Mouse (Mus musculus): ENCODE data around the gene Tmem132a. TPM values are rescaled to one million over a fixed set of nuclear protein-coding genes. Genes with fewer than 3 reads are reported as not detected.

Gene Tmem132a
- 3.6 and 4.2 TPM in 2 replicates for polyA plus RNA-seq (2015; fragmentation: Nextera tagmentation; extraction: Ambion mirVana)

DNA sequence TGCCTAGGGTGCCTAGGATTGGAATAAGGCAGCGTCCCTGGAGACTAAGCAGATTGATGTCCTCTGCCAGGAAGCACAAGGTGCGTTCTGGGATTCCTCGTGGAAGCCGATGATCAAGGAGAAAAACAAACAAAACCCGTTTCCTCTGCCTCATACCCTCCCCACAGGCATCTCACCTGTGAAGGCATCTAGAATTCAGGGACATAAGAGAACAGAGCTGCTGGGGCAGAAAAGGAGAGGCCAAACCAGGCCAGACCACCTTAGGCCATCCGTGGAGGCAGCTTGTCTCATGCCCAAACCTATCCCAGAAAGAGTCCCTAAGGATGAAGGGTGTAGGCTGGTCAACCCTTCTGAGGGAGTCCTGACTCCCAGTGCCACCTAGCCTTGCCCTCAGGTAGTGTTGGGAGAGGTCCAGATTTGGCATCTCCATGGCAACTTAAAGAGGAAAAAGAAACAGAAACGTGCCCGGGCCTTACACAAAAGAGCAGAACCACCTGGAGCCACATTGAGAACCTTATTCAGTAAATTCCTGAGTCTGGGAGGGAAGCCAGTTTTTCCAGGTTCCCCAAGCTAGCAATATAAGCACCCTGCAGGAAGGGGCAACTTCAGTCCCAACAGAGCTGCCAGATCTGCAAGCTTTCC, at the start of gene Tmem132a:
Tmem132a (minus strand) TSS at position 55 of the 642 bp plus-strand sequence.
- DNase-seq (ENCODE audit: low spot score): no peak

DNA sequence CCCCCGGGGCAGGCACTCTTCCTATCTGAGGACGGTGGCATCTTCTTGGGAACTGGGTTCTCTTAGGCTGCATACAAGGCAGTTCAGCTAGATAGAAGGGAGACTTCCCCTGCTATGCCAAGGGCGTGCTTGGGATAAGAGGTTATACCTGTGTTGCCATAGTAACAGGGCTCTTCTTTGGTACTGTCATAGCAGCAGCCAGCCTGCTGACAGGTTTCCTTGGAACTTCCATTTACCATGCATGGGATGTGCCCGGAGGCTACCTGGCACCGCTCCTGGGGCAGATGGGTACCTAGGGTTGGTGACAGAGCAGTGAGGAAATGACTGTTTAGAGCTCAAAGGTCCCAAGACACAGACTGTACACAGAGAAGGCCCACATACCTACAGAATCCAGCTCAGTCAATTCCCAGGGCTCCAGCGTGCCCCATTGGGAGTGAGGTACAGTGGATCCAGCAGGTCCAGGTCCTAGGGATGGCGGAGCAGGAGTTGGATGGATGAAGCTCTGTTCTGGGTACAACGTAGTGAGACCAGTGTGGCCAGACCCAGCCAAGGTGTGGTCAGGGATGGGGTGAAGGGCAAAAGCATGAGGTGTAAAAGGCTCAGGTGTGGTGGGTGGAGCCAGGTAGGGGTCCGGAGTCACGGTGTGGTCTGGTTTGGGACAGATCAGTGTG, 48.7 kb upstream of the Tmem132a start:
- no peak for DNase-seq (ENCODE audit: low spot score)

DNA sequence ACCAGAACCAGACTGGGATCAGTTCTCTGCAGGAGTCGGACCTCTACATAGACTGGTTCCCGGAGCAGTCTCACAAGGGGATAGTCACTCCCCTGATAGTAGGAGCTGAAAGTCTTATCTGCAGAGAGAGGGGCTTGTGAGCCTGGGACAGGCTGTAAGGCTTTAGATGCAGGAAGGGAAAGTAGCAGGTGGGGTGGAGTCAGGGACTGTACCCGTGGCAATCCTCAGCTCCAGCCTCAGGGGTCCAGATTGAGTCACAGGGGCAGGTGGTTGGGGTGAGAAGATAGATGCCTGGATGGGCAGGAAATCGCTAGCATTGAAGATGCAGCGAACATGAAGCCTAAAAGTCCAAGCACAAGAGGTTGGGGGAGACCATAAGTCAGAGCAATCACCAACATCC, 46.8 kb upstream of the Tmem132a start:
- DNase-seq (ENCODE audit: low spot score): no peak

DNA sequence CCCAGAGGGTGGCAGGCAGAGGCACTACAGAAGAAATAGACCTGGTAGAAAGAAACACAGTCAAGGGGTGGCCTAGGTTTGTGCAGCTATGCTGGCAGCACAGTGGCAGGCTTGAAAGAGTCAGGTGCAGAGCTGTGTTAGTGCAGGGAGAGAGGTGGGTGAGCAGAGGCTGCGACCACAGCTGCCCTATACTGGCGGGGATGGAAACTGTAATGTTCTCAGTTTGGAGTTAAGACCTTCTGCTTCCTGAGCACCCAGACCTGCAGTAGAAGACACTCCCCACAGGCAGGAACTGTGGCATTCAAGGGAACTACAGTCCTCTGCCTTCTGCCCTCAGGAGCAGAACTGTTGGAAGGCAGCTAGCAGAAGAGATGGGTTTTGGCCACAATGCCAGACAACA, 45.1 kb upstream of the Tmem132a start:
- DNase-seq (ENCODE audit: low spot score): no peak

DNA sequence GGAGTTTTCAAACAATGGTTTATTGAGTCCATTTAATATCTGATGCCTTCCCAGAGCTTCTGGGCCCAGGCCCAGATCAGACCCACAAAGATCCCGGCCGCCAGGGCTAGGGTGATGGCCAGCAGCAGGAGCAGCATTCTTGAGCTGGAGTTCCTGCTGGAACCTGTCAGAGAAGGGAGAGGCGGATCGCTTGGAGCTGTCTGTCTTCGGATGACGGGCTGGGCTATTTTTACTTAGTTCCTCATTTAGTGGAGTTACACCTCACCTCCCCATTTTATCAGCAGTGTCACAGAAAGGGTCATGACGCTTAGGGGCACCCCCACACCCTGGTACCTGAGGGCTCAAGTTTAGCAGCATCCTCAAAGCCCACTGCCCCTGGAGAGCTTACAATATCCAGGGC, 44.6 kb upstream of the Tmem132a start:
- no peak for DNase-seq (ENCODE audit: low spot score)

DNA sequence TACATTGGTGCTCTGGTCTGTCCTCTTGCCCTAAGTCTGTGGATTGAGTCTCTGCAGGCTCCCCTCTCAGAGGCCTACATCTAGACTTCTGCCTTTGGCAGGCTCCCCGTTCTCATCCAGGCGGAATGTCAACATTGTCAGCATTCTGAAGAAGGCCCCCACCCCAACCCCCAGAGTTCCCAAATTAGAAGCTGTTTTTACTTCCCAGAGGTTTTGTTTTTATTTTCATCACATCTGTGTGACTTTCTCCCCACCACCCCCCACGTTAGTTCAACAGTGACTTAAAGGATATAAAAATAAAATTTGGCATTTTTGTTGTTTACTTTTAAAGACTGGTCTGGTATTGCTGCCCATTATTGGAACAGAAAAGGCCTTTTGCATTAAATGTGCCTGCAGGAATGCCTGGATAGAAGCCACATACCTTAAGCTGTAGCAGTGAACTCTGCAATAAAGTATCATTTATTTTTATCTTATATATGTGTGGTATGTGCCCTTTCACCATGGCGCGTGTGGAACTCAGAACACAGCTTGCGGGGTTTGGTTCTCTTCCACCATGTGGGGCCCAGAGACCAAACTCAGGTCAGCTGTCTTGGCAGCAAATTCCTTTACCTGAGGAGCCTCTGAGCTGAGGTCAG, 39.5 kb upstream of the Tmem132a start:
- no peak for DNase-seq (ENCODE audit: low spot score)

DNA sequence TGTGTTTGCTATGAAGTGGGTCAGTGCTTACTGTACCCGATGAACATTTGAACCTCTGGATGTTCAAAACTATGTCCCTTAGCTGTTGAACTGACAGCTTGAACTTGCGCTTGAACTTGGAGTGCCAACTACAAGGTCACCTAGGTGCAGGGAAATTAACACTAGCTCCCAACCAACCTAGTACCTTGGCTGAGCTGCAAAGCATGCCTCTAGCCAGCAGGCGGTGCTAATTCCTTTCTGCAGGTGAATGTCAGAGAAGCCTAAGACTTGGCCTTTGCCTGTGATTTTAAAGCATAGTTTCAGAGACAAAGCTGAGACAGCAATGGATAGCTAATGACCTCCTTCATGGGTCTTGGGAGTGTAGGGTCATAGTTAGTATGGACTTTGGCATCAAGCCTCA, 38.2 kb upstream of the Tmem132a start:
- peak; percentile 62 for DNase-seq (ENCODE audit: low spot score)

DNA sequence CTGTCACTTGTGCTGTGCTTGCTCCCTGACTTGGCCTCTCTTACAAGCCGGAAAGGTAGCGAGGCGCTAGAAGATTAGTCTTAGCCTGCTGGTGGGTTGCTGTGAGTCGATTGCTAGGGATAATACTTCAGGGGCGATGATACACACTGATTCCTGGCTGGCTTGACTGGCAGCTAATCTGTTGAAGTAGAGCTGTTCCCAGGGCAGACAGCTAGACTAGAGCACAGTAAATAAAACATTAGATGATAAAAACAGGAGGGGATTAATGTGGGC, 35.9 kb upstream of the Tmem132a start:
- DNase-seq (ENCODE audit: low spot score): no peak

DNA sequence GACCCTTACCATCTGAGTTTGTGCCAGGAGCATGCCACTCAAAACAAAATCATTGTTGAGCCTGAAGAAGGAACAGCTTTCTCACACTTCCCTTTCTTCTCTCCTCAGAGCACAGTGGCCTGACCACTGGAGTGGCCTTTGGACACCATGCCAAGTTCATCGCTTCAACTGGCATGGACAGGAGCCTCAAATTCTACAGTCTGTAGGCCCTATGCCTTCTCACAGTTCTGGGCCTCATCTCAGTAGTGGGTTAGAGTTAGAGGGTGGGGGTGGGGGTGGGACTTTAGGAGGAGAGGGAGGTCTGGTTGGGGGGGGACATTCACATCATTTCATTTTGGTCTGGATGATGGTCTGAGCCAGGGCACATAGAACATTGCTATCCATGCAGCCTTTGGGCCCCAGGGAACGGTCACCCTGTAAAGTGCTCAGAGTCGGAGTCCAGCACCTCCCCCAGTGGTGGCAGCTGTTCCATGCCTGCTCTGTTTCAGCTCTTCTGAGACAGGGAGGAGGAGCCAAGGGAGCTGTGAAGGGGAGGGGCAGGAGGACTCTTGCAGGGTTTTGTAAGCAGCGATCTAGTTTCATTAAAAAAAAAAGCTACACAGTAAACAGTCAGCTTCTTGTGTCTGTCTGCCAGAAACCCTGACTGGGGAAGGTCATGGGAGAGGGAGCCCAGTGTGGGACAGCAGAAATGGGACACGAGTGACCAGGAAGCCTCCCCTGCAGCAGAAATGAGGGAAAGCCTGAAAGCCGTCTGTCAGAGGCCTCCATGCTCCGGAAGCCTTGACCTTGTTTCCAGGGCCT, 35.4 kb upstream of the Tmem132a start:
- DNase-seq (ENCODE audit: low spot score): no peak

DNA sequence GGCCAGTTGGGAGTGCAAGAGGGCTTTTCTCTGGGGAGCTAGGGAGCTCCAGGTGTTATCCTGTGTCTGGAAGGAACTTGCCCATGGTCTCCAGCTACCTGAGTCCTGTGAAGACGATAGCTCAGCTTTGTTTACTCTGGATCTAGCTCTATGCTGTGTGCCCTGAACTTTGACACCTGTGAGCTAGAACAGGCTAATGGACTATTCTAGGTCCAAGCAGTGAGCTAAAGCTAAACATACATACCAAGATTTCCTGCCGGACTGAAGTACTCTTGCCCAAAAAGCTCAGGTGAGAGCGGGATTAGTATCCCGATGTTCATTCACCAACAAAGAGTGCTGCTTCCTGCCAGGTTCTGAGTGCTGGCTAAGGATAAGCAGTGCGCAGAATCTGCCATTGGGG, 34.8 kb upstream of the Tmem132a start:
- DNase-seq (ENCODE audit: low spot score): no peak

DNA sequence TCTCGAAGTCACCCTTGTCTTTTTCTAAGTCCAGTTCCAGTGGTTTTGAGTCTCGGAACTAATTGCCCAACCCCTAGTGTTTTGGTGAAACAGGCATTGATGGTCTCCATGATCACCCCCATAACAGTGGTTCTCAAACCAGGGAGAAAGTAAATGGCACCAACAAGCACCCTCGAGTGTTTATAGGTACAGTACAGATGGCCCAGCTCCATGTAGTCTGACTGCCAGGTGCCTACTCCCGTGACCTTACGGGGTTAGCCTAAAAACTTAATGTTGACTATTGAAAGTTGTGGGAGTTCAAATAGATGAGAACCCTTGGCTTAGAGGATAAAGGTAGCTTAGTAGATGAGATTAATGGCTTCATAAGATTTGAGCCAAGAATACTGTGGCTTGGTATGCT, 31.3 kb upstream of the Tmem132a start:
- DNase-seq (ENCODE audit: low spot score): no peak

DNA sequence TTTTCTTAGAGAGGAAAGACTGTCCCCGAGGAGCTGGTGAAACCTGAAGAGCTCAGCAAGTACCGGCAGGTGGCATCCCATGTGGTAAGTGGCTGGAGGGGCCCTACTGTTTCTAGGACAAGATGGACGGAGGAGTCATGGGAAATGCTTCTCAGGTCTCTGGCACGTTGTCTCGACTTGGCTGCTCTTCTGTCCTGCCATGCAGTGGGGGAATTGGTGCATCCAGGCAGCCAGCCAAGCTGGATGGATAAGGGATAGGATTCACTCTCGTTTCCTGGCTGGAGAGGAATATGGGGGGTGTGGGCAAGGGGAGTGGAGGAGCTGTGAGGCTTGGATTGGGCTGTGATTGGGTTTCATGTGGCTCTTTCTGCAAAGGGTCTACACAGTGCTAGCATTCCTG, 30.6 kb upstream of the Tmem132a start:
- DNase-seq (ENCODE audit: low spot score): no peak

DNA sequence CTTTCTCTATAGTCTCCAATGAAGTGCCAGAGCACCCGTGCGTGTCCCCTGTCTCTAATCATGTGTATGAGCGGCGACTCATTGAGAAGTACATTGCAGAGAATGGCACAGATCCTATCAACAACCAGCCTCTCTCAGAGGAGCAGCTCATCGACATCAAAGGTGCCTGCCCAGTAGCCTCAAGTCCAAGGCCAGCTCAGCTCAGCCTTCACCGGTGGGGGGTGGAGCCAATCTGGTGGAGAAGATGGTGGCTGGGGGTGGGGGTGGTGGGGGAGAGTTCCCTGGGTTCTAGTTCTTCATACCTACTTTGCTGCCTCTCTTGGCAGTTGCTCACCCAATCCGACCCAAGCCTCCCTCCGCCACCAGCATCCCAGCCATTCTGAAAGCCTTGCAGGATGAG, 27.8 kb upstream of the Tmem132a start:
- no peak for DNase-seq (ENCODE audit: low spot score)

DNA sequence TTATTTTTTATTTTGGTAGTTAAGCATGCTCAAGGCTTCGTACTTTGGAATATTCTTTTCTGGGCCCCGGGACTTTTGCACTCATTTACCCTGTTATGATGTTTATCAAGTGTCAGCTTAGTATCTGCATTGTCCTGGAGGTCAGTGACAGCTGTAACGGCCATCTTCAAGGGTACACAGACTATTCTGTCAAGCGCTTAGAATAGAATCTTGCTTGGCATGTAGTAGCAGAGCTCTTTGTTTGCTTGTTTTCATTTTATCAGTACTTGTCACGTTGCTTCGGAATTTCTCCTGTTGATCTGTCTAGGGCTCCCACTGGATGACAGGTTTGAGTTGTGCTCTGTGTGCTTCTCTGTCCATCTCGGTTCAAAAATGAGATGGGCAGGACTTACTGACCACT, 27.1 kb upstream of the Tmem132a start:
- DNase-seq (ENCODE audit: low spot score): no peak

DNA sequence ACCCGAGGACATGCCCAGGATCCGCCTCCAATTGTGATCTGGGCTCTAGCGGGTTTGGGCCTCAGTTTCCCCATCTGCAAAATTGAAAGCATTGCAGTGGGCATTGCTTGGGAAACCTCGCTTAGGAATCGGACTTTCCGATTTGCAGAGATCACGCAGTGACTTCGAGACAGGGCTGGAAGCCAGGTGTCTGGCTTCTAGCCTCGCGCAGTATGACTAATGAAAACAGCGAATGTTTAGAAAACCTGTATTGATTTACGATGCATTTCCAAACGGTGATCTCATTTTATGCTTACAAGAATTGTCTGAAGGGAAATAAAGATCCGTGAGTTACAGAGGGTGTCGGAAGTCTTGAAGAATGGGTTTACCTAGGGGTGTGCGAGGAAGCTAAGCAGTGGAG, 26.0 kb upstream of the Tmem132a start:
- DNase-seq (ENCODE audit: low spot score): peak; percentile 23

DNA sequence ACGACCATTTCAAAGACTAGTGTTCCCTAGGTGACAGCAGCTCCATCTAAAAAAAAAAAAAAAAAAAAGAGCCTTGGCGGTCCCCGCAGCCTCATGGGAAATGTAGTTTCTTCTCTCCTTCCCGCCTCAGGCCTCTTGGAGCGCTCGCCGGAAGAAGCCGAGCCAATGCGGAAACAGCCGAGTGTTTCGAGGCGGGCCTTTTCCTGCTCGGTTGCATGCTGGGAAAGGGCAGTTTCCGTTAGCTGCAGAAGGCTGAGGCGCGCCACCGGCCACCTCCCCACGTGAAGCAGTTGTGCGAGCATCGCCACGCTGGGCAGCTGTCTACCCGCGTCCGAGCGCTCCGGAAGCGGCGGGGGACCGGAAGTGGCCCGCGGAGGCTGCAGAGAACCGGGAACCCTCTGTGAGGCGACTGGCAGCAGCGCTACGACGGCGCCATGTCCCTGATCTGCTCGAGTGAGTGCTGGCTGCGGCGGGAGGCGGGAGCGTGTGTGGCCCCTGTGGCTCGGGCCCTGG, 25.3 kb upstream of the Tmem132a start, which contains the start of gene Prpf19:
Prpf19 (plus strand) TSS at position 216 of the 513 bp plus-strand sequence.
- peak; percentile 98 for DNase-seq (ENCODE audit: low spot score)

DNA sequence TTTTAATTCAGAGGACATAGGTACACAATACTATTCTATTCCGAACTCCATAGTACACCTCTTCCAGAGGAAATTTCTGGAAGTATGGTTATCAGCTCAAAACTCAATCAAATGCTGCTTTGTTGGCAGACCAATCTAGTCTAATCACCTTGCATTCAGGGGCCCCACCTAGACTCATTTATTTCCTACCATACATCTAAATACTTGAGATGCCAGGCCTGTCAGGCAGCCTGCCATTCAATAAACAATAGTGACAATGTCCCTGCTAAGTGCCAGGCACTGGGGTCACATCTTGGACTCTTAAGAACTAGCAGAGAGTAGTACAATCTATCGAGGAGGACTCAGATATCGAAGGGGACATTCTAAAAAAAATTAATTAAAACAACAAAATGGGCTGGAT, 22.5 kb upstream of the Tmem132a start:
- DNase-seq (ENCODE audit: low spot score): no peak

DNA sequence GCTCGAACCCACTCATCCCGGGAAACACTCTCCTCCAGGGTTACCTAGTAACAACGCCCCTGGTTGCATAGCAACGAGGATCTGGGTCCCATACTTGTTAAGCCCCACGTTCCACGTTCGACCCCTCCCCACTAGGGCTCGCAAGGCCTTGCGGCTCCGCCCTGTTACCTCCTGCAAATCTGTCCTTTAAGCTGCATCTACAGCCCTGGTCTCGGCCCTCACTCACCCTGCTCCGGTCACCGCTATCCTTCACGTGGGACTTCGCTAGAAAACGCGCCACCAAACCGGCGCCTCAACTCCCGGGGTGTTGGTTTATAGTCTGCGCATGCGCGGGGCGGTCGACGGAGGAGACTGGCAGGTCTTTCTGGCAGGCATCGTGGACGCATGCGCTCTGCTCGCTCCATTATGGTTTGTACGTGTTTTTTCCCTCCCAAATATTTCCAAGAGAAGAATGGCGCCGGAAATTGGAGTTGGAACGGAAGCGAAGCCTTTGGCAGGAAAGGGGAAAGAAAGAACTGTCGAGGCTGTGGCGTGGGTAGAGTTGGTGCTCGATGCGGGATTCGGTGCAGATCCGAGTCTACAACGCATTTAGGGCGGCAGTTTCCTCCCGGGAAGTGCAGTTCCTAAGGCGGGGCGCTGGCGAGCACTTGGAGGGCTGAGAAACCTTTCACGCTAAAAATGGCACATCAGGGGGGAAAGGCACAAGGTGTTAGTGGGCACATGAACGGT, 11.8 kb upstream of the Tmem132a start, which contains the start of gene Tmem109:
Tmem109 (minus strand) TSS at position 576 of the 729 bp plus-strand sequence.
- DNase-seq (ENCODE audit: low spot score): peak; percentile 95

DNA sequence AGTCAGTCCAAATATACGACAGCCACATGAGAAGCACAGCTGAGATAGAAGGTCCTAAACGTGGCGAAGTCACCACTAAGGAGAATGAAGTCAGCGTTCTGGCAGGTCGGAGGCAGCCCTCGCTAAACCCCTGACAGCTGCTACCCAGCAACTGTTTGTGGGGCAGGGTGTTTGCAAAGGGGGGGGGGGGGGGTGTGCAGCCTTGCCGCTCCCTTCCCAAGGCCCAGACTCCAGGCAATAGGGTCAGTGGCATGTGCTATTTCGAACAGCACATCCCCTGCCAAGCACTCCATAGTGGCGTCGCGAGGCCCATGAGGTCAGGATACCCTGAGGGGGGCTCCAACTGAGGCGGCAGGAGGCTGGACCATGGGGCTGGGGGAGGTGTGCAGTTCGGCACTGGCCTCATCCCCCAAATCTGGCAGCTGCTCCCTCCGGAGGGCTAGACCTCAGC, 11.3 kb upstream of the Tmem132a start:
- no peak for DNase-seq (ENCODE audit: low spot score)

DNA sequence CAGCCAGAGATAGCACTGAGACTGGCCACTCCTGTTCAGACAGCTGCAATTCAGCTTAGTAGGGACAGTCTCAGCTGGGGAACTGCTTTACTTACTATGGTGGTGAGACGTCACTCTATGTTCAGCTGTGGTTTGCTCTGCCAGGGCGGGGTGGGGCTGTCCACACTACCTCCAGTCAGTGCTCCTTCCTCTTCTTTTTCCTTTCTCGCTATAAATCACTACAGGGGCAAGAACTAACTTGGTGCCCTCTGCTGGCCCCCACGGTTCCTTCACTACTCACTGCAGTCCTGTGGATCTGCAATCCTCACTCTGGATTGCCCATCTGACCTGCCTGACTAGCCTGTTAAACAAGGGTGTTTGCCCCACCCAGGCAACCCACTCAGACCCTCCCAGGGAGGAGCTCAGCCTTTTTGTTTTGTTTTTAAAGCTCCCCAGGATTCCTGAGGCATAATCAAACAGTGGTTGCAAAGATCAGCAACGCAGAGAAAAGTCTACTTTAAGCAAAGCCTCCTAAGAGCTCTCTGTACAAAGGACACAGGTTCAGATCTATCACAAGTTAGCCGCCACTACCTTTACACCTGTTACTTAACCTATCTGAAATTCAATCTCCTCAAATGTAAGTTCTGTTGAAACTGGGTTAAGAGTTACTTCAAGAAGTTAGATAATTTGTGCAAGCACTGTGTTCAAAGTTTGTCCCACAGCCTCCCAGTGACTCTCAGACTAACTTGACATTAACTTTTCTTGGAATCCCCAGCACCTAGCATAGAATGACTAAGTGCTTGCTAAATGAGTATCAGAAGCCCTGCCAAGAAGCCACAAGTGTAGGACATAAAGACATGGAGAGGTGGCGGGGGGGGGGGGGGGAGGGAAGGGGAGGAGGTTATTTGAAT, 10.6 kb upstream of the Tmem132a start:
- DNase-seq (ENCODE audit: low spot score): peak; percentile 32
